Mouse (Mus musculus) megakaryocyte, embryonic 14.5 days (primary cell): ENCODE data around the gene Fras1. TPM values are rescaled to one million over a fixed set of nuclear protein-coding genes. Genes with fewer than 3 reads are reported as not detected.
A peak's percentile ranks its signal among the peaks of the same experiment; 100 is the strongest.

Experiments used
- H3K27me3 ChIP-seq: replicated peaks from 2 replicates; pipeline ENCODE3; 2012; ENCODE audit warnings: inconsistent platforms
- H3K36me3 ChIP-seq: replicated peaks from 2 replicates; pipeline ENCODE3; 2012; ENCODE audit warnings: low read length, inconsistent platforms, mixed read lengths
- H3K4me1 ChIP-seq: 2 replicates; pipeline ENCODE4 v1.6.1; 2012; ENCODE audit warnings: inconsistent platforms
- H3K4me3 ChIP-seq: replicated peaks from 2 replicates; pipeline ENCODE3; 2012; ENCODE audit warnings: moderate library complexity, mild to moderate bottlenecking, inconsistent platforms
- H3K9me3 ChIP-seq: 2 replicates; pipeline ENCODE4 v1.6.1; 2012; ENCODE audit warnings: inconsistent platforms
- FLI1 ChIP-seq: IDR thresholded peaks from 2 replicates; pipeline ENCODE4 v1.6.1; 2012; ENCODE audit warnings: low read length, inconsistent platforms, mixed read lengths
- GATA1 ChIP-seq: IDR thresholded peaks from 3 replicates; pipeline ENCODE4 v1.6.1; 2012; ENCODE audit warnings: mixed read lengths, low read length, inconsistent platforms, borderline replicate concordance
- polyA plus RNA-seq: library from polyadenylated mRNA; stranded (reverse); fragments of >175 nt; gene quantifications from 2 replicates; pipeline ENCODE4 v1.2.3, GENCODE M21; 2012; ENCODE audit warnings: low replicate concordance; ENCODE audit not compliant: insufficient read depth

The Fras1 gene
- polyA plus RNA-seq, 1 experiment, result not detected

DNA sequence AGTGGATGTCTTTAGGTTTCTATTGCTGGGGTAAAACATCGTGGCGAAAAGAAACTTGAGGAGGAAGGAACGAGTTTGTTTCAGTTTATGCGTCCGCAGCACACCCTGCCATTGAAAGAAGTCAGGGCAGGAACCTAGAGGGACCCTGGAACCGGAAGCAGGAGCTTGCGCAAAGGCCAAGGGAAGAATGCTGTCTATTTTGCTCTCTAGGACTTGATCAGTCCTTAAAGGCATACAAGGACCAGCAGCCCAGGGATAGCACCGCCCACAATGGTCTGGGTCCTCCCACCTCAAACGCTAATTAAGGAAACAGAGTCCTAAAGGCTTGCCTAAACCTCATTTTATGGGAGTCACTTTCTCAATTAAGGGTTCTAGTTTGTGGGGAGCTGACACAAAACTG lies 418.7 kb downstream of the Fras1 start:
- Histone ChIP-seq H3K36me3 (no peaks in the 10 kb centered on the region), H3K27me3 (peaks cover 34% of the 10 kb centered on the region), H3K4me3 (peak overlapping the region; percentile 47), H3K9me3 (peaks cover 7% of the 10 kb centered on the region; the same call in 1 of the 2 replicates), H3K4me1 (peaks cover 28% of the 10 kb centered on the region)
- no peak for TF ChIP-seq FLI1

GRCm38 (mm10) chr5:96792936-96793718 lies 419.4 kb downstream of the Fras1 start, which contains the start of gene Anxa3:
Anxa3 (plus strand) TSS chr5:96793339.
- peaks cover 37% of the 10 kb centered on the region for H3K27me3 ChIP-seq
- H3K4me1 ChIP-seq, result peaks cover 28% of the 10 kb centered on the region
- no peaks in the 10 kb centered on the region for H3K9me3 ChIP-seq
- TF ChIP-seq GATA1, result no peak
- TF ChIP-seq FLI1, result no peak
- H3K36me3 ChIP-seq, result no peaks in the 10 kb centered on the region
- peak within 1 kb of the TSS; percentile 90 for H3K4me3 ChIP-seq

DNA sequence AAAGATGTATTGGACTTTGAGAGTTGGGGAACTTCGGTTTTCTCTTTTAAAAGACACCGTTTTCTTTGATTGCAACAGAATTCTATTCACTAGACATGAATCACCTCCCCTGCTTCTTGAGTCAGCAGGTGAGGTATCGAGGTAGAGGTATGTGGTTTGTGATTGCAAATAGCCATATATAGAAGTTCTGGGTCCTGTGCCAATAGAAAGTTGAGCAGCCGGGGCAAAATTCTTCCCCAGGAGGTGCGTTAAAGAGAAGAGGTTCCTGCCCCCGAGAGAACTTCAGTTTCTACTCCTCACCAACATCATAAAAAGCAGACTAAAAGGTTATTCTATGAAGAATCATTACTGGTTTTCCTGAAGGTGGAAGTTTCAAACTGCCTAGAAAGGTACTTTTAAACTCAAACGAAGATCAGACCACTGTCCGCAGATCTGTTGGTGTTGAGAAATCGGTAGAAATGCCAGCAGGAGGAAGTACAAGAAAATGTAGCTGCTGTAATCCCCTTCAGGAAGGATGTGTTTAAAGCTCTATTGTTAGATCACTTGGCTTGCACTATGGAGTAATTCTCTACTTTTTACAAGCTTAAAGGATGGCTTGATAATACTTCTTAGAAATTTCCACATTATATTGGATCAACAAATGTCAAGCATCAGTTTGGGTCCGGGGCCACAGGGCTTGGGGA lies 420.3 kb downstream of the Fras1 start:
- Histone ChIP-seq H3K4me3 (peak overlapping the region; percentile 90), H3K9me3 (no peaks in the 10 kb centered on the region), H3K27me3 (peaks cover 38% of the 10 kb centered on the region), H3K36me3 (no peaks in the 10 kb centered on the region), H3K4me1 (peaks cover 28% of the 10 kb centered on the region)
- TF ChIP-seq FLI1, result no peak
- no peak for TF ChIP-seq GATA1

GRCm38 (mm10) chr5:96795752-96796151 lies 422.0 kb downstream of the Fras1 start:
- H3K36me3 ChIP-seq, result no peaks in the 10 kb centered on the region
- no peaks in the 10 kb centered on the region for H3K9me3 ChIP-seq
- H3K4me3 ChIP-seq, result no peak overlapping the region
- H3K4me1 ChIP-seq, result peaks cover 28% of the 10 kb centered on the region
- peaks cover 53% of the 10 kb centered on the region for H3K27me3 ChIP-seq
- TF ChIP-seq GATA1, result no peak
- TF ChIP-seq FLI1, result no peak

- TF ChIP-seq GATA1, result no peak
- no peak for TF ChIP-seq FLI1
- no peaks in the 10 kb centered on the region for H3K36me3 ChIP-seq
- H3K9me3 ChIP-seq, result no peaks in the 10 kb centered on the region
- H3K4me3 ChIP-seq, result no peak overlapping the region
- peaks cover 26% of the 10 kb centered on the region for H3K4me1 ChIP-seq
- peaks cover 62% of the 10 kb centered on the region for H3K27me3 ChIP-seq
These were observed 423.7 kb downstream of the Fras1 start for GRCm38 (mm10) chr5:96797465-96797864.

DNA sequence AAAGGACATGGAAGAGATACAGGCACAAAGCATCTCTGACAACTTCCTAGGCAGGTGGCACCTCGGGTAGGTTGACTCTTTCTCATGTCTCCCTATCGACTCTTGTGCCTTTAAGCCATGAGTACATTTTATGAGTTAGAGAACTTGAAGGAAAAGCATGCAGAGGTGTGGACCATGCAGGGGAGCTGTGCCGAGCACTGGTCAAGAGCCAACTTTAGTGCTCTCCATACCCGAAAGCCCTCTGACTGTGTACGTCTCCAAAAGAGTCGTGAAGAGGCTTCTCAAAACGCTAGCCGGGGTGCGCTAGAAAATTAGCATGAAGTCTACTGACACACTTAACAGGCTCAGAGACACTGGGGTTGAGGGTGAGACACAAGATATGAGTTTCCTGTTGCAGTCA lies 425.4 kb downstream of the Fras1 start:
- no peaks in the 10 kb centered on the region for H3K36me3 ChIP-seq
- peaks cover 11% of the 10 kb centered on the region for H3K4me1 ChIP-seq
- H3K27me3 ChIP-seq, result peaks cover 54% of the 10 kb centered on the region
- H3K9me3 ChIP-seq, result no peaks in the 10 kb centered on the region
- no peak overlapping the region for H3K4me3 ChIP-seq
- no peak for TF ChIP-seq FLI1
- TF ChIP-seq GATA1, result no peak

- Histone ChIP-seq H3K4me1 (peaks cover 3% of the 10 kb centered on the region), H3K36me3 (no peaks in the 10 kb centered on the region), H3K27me3 (peaks cover 50% of the 10 kb centered on the region), H3K4me3 (no peak overlapping the region), H3K9me3 (no peaks in the 10 kb centered on the region)
- TF ChIP-seq FLI1 (no peak), GATA1 (no peak)
These were observed 426.2 kb downstream of the Fras1 start for GRCm38 (mm10) chr5:96799969-96800368.

DNA sequence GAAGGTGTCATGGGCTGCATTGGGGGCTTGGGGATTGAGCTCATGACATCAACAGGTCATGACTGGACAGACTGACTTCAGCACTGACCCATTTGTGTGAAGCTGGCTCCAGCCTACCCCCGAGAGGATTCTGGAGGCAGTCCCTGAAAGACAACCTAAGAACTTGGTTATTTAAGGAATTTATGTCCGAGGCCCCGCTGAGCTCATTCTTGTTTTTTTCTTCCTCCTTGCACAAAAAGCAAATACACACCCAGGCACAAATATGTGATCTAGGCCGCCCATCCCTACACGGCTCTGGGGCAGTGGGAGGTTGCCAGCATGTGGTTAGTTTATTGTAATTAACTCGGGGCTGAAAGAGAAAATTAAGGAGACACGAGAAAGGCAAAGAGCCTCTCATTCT lies 428.4 kb downstream of the Fras1 start:
- no peak for TF ChIP-seq FLI1
- TF ChIP-seq GATA1, result no peak
- Histone ChIP-seq H3K4me1 (peaks cover 4% of the 10 kb centered on the region; the same call in 1 of the 2 replicates), H3K4me3 (no peak overlapping the region), H3K27me3 (peaks cover 56% of the 10 kb centered on the region), H3K9me3 (no peaks in the 10 kb centered on the region), H3K36me3 (no peaks in the 10 kb centered on the region)

DNA sequence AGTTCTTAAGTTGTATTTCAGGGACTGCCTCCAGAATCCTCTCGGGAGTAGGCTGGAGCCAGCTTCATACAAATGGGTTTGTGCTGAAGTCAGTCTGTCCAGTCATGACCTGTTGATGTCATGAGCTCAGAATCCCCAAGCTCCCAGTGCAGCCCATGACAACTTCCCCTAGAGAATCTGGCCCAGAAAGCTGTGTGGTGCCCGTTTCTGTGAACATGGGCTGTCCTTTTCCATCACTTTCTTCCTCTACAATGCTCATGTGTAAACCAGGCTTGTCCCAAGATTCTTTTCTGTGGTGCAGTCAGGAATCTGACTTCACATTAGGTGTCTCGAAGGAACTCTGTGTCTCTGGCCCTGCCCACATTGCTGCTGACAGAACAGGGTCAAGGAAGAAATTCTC lies 429.3 kb downstream of the Fras1 start:
- H3K9me3 ChIP-seq, result no peaks in the 10 kb centered on the region
- peaks cover 4% of the 10 kb centered on the region; the same call in 1 of the 2 replicates for H3K4me1 ChIP-seq
- TF ChIP-seq GATA1, result no peak
- TF ChIP-seq FLI1, result no peak
- no peak overlapping the region for H3K4me3 ChIP-seq
- H3K36me3 ChIP-seq, result no peaks in the 10 kb centered on the region
- H3K27me3 ChIP-seq, result peaks cover 59% of the 10 kb centered on the region

DNA sequence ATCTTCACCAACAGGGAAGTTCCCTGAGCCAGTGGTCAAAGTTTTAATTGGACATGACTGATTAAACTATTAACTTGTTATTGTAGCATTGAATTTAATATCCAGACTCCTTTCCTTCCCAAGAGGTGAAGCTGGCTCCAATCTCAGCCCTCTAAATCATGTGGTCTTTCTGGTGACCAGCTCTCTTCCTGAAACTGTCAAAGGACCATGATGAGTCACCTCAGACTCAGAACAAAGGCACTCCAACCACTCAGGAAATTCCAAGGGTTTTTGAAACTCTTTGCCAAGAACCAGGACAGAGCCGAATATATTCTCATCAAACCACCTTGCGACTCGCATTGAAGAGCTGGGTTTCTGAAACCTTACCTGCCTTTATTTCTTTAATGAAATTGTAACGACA lies 430.5 kb downstream of the Fras1 start:
- no peak for TF ChIP-seq GATA1
- no peak for TF ChIP-seq FLI1
- Histone ChIP-seq H3K36me3 (no peaks in the 10 kb centered on the region), H3K4me1 (peaks cover 4% of the 10 kb centered on the region; the same call in 1 of the 2 replicates), H3K9me3 (no peaks in the 10 kb centered on the region), H3K27me3 (peaks cover 60% of the 10 kb centered on the region), H3K4me3 (no peak overlapping the region)
